Mouse (Mus musculus) cortical plate, adult 2 months (tissue): ENCODE measurements around the gene Prdm5. TPM values are rescaled to one million over a fixed set of nuclear protein-coding genes. Genes with fewer than 3 reads are reported as not detected.

ENCODE experiments used
- H3K27ac ChIP-seq: fragments of 200-500 bp; 2 replicates; pipeline ENCODE4 v1.5.1; 2012; ENCODE audit warnings: low read length, control low read depth, inconsistent platforms; ENCODE audit not compliant: insufficient read depth
- H3K4me1 ChIP-seq: fragments of 200-500 bp; 2 replicates; pipeline ENCODE4 v1.6.1; 2011; ENCODE audit warnings: low read length; ENCODE audit not compliant: control insufficient read depth, insufficient read depth
- H3K4me3 ChIP-seq: fragments of 200-500 bp; 2 replicates; pipeline ENCODE4 v1.5.1; 2011; ENCODE audit warnings: mild to moderate bottlenecking, low read length, control low read depth; ENCODE audit not compliant: insufficient read depth
- CTCF ChIP-seq: fragments of 200-500 bp; IDR thresholded peaks from 2 replicates; pipeline ENCODE4 v1.5.1; 2011; ENCODE audit warnings: mild to moderate bottlenecking, control low read depth, low read length; ENCODE audit not compliant: insufficient read depth; ENCODE audit errors: extremely low read depth
- POLR2A ChIP-seq: fragments of 200-500 bp; IDR thresholded peaks from 2 replicates; pipeline ENCODE4 v1.6.1; 2011; ENCODE audit warnings: mild to moderate bottlenecking, low read length, control low read depth; ENCODE audit not compliant: insufficient read depth; ENCODE audit errors: extremely low read depth
- polyA plus RNA-seq: library from polyadenylated mRNA; depleted of rRNA; stranded (reverse); fragments of >200 nt; gene quantifications from 2 replicates; pipeline ENCODE4 v1.2.3, GENCODE M21; 2012

Gene Prdm5
- polyA plus RNA-seq, 1 experiment, result 4.8 TPM

GRCm38 (mm10) chr6:65773566-65773965 lies 5.2 kb upstream of the Prdm5 start:
- no peak for TF ChIP-seq POLR2A
- TF ChIP-seq CTCF, result no peak
- no peak overlapping the region for H3K27ac ChIP-seq
- no peaks in the 10 kb centered on the region for H3K4me1 ChIP-seq
- H3K4me3 ChIP-seq, result no peak overlapping the region

DNA sequence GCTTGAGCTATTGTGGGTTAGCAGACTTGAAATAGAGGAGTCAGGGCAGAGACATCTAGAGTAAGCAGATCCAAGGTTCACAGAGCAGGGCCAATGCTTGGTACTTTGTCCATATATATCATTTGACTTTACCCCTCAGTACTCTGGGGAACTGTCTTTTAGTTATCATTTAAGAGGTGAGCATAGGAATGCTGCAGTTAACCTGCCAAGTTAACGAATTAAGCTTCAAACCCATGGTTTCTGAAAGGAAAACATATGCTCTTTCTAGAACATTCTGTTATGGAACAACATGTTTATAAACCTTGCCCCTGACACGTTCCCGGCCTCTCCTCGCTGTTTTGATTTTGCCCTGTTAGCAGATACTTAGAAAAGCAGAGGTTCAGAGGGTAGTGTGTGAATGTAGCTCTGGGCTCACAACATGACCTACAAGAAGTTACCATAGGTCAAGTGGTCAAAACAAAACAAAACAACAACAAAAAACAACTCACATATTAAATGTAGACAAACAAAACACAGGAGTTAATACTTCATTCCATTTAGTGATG lies 973 bp downstream of the Prdm5 start:
- TF ChIP-seq POLR2A (no peak), CTCF (no peak)
- Histone ChIP-seq H3K4me3 (peak overlapping the region; percentile 54), H3K27ac (no peak overlapping the region), H3K4me1 (no peaks in the 10 kb centered on the region; the same call in 1 of the 2 replicates)

GRCm38 (mm10) chr6:65781441-65781840 lies 2.7 kb downstream of the Prdm5 start:
- Histone ChIP-seq H3K4me1 (no peaks in the 10 kb centered on the region; the same call in 1 of the 2 replicates), H3K27ac (no peak overlapping the region), H3K4me3 (no peak overlapping the region)
- TF ChIP-seq CTCF (no peak), POLR2A (no peak)

DNA sequence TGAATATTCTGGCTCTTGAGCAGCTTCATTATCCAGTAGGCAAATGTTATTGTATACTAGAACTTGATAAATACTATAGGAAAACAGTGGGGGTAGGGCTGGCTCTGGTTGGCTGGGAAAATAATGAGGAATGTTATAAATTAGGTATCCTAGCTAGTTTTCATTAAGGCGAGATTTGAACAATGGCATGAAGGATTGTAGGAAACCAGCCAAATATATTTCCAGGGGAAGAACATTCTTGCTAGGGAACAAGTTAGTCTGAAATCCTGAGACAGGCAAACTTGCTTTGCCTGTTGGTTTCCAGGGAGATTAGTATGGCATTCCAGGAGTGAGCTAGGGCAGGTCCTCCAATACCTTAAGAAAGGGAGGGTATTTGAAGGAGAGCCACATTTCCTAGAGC lies 4.9 kb downstream of the Prdm5 start:
- no peaks in the 10 kb centered on the region; the same call in 1 of the 2 replicates for H3K4me1 ChIP-seq
- H3K4me3 ChIP-seq, result no peak overlapping the region
- no peak overlapping the region for H3K27ac ChIP-seq
- TF ChIP-seq CTCF (no peak), POLR2A (no peak)

DNA sequence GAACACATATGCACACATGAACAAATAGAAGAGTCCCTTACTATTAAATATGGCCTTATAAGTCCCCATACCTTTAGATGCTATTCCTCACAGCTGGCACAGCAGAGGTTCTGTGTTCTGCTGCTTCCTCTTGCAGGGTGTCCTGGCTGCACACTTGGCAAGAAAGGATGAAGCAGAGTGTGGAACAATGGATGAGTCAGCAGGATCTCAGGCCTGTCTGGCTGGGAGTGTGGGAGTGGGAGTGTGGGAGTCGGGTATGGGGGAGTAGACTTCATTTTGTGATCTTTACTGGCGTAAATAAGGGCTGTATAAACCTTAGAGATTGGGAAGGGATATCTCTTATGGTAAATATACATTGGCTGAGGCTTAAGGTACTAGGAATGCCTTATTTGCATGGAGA lies 14.1 kb downstream of the Prdm5 start:
- no peak for TF ChIP-seq CTCF
- TF ChIP-seq POLR2A, result no peak
- Histone ChIP-seq H3K27ac (no peak overlapping the region), H3K4me1 (peaks cover 2% of the 10 kb centered on the region; the same call in 1 of the 2 replicates), H3K4me3 (no peak overlapping the region)

GRCm38 (mm10) chr6:65796552-65796951 lies 17.8 kb downstream of the Prdm5 start:
- Histone ChIP-seq H3K4me3 (no peak overlapping the region), H3K27ac (no peak overlapping the region)
- TF ChIP-seq CTCF (no peak), POLR2A (no peak)

DNA sequence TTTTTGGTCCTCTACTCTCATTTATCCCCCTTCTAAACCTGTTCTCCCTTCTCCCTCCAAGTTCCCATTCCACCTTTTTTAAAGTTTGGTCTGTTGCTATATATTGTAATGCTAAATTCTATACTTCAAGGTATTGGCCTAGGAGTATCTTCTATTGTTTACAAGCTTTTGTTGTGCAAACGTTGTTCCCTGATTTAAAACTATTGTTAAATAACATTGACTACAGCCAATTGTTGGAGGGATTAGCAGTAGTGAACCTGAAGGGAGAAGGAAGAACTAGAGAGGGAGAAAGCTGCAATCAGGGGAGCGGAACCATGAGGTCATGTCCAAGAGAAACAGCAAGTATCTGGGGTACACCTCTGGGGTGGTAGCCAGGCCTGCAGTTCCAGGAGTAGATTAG lies 18.5 kb downstream of the Prdm5 start:
- no peak for TF ChIP-seq CTCF
- no peak for TF ChIP-seq POLR2A
- Histone ChIP-seq H3K4me3 (no peak overlapping the region), H3K27ac (no peak overlapping the region), H3K4me1 (peaks cover 2% of the 10 kb centered on the region; the same call in 1 of the 2 replicates)

More at GRCm38 (mm10) chr6:65796552-65796951, 17.8 kb downstream of the Prdm5 start:
- H3K4me1 ChIP-seq, result peaks cover 2% of the 10 kb centered on the region; the same call in 1 of the 2 replicates

- TF ChIP-seq CTCF, result no peak
- TF ChIP-seq POLR2A, result no peak
- H3K27ac ChIP-seq, result no peak overlapping the region
Measured at GRCm38 (mm10) chr6:65798390-65798789, 19.6 kb downstream of the Prdm5 start.

GRCm38 (mm10) chr6:65811685-65812084 lies 32.9 kb downstream of the Prdm5 start:
- H3K27ac ChIP-seq, result no peak overlapping the region
- TF ChIP-seq CTCF (no peak), POLR2A (no peak)
- H3K4me3 ChIP-seq, result no peak overlapping the region
- no peaks in the 10 kb centered on the region for H3K4me1 ChIP-seq

More at GRCm38 (mm10) chr6:65798390-65798789, 19.6 kb downstream of the Prdm5 start:
- Histone ChIP-seq H3K4me1 (no peaks in the 10 kb centered on the region), H3K4me3 (no peak overlapping the region)

GRCm38 (mm10) chr6:65818039-65818747 lies 39.4 kb downstream of the Prdm5 start:
- H3K27ac ChIP-seq, result no peak overlapping the region
- H3K4me1 ChIP-seq, result no peaks in the 10 kb centered on the region; the same call in 1 of the 2 replicates
- no peak overlapping the region for H3K4me3 ChIP-seq
- TF ChIP-seq POLR2A (no peak), CTCF (no peak)
